9 mouse cellular contexts compared by ENCODE assay signal in genomic region chr13:56611129-56611528, GRCm38 (mm10). TPM values are rescaled to one million over a fixed set of nuclear protein-coding genes. Genes with fewer than 3 reads are reported as not detected.
DNase-seq lines count a peak whose midpoint lies in the region; ATAC-seq and TF ChIP-seq lines count a peak whose summit lies in the region.
"Had no signal": no experiment of that assay in that cellular context is flagged by ENCODE, and none has a peak within 500 bp of the region (broad histone marks: within the 10 kb centered on the region; RNA-seq: fewer than 3 reads in every experiment).

No protein-coding gene starts in this region.

- peaks cover 15% of the 10 kb centered on the region for H3K27me3 ChIP-seq in liver, adult 2 months (ENCODE audit: control insufficient read depth, insufficient read depth, low read length)

- no peaks in the 10 kb centered on the region for H3K36me3 ChIP-seq in liver, adult 2 months (ENCODE audit: control insufficient read depth, insufficient read depth, low read length)
- H3K36me3 ChIP-seq: embryonic facial prominence, embryonic 15.5 days had no signal

- TF ChIP-seq POLR2A in liver, adult 2 months (IDR thresholded peaks at IDR 0.05; ENCODE audit: extremely low read depth, insufficient read depth, low read length): no peak

- DNase-seq in liver, adult 2 months (ENCODE audit: extremely low read depth, low read depth, low spot score): peak; percentile 41
- DNase-seq in liver: no peak
- no peak for DNase-seq in layer of hippocampus, postnatal 36 days
- no peak for DNase-seq in natural killer cell, adult 2 months (ENCODE audit: low spot score in 2 of 2)
- DNase-seq: kidney, postnatal 10 days had no signal

- H3K9ac ChIP-seq in liver, adult 2 months (ENCODE audit: low read depth, low read length): peak overlapping the region; percentile 31; the same call in 1 of the 2 replicates
- H3K9ac ChIP-seq: embryonic facial prominence, embryonic 15.5 days had no signal

- peak overlapping the region; percentile 23; the same call in 1 of the 2 replicates for H3K4me3 ChIP-seq in liver, adult 2 months (ENCODE audit: insufficient read depth, low read depth, low read length)
- H3K4me3 ChIP-seq in brown adipose tissue, adult 24 weeks (ENCODE audit: insufficient read depth, low read depth, low read length): peak overlapping the region; percentile 68

- peak overlapping the region; percentile 29; the same call in 1 of the 2 replicates for H3K27ac ChIP-seq in liver, adult 2 months (replicated peaks; ENCODE audit: insufficient read depth, low read depth, low read length)
- H3K27ac ChIP-seq in brown adipose tissue, adult 24 weeks (replicated peaks; ENCODE audit: low read depth, low read length): peak overlapping the region; percentile 53; the same call in 1 of the 2 replicates
- H3K27ac ChIP-seq: embryonic facial prominence, embryonic 15.5 days had no signal

- 27% methylated on average over 4 of the region's 4 CpGs for WGBS in liver, adult 2 months

- peak; percentile 30 to 39; a peak in 2 of 4 replicates for ATAC-seq in hematopoietic stem cell, adult 5-6 weeks (replicated peaks in 1 of 2; ENCODE audit: insufficient read depth in 1 of 2, low FRiP score in 2 of 2, low TSS enrichment in 1 of 2, low read depth in 1 of 2, poor library complexity in 2 of 2, severe bottlenecking in 2 of 2)
- ATAC-seq in monocyte, adult 5-6 weeks (replicated peaks; ENCODE audit: insufficient number of reproducible peaks, low FRiP score, low TSS enrichment, poor library complexity, severe bottlenecking): peak; percentile 50

- no peak for TF ChIP-seq CTCF in liver, adult 2 months (IDR thresholded peaks at IDR 0.05; ENCODE audit: low read depth, low read length)

- H3K4me1 ChIP-seq in liver, adult 2 months (ENCODE audit: control insufficient read depth, insufficient read depth, low read length): peaks cover 3% of the 10 kb centered on the region; the same call in 1 of the 2 replicates
- H3K4me1 ChIP-seq in brown adipose tissue, adult 24 weeks (ENCODE audit: control insufficient read depth, insufficient read depth, insufficient read length, low read length): peaks cover 39% of the 10 kb centered on the region

- H3K79me2 ChIP-seq in liver, adult 2 months (ENCODE audit: control insufficient read depth, insufficient read depth, low read length): no peaks in the 10 kb centered on the region

RNA-seq across cellular contexts. Expression of gene Tgfbi, which starts 1.8 kb away (rescaled TPM):
- 34.3 and 39.3 TPM in 2 replicates for total RNA-seq in liver, adult 2 months (2014; rRNA removed)
- 23.3 and 27.2 TPM in 2 replicates for polyA plus RNA-seq in liver, adult 2 months (2012; rRNA removed)
- 17.9 and 18.3 TPM in 2 replicates for polyA plus RNA-seq in brown adipose tissue, adult 24 weeks (2012; ENCODE audit: insufficient read depth, insufficient read length, missing spikeins)
- total RNA-seq in hematopoietic stem cell, adult 5-6 weeks (2017): 17.4 and 25.6 TPM in 2 replicates
- total RNA-seq in monocyte, adult 5-6 weeks (2017): 73.8 to 154 TPM (median 152 TPM) in 3 replicates
- total RNA-seq in layer of hippocampus, postnatal 36 days (2021): 1 to 10 TPM; 2.8 to 3.4 TPM
